Mouse (Mus musculus): ENCODE measurements around the gene Irf9. TPM values are rescaled to one million over a fixed set of nuclear protein-coding genes. Genes with fewer than 3 reads are reported as not detected.

The Irf9 gene
- 10 to 100 TPM; 41.1 to 56.8 TPM for total RNA-seq (2023)

DNA sequence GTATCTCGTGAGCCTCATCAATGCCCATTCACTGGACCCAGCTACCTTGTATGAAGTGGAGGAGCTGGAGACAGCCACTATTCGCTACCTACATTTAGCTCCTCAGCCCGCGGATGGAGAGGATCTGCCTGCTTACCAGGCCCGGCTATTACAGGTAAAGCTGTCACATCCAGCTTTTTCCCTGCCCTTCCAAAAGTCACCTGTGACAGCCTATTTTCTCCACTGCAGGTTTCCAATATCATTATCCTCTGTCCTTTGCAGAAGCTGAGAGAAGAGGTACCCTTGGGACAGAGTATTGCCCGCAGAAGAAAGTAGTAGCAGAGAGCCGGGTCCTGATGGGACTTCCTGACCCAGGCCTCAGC lies at the start of gene Irf9:
Gene Irf9, plus strand, starts transcription at position 301 of the 362 bp plus-strand sequence.

DNA sequence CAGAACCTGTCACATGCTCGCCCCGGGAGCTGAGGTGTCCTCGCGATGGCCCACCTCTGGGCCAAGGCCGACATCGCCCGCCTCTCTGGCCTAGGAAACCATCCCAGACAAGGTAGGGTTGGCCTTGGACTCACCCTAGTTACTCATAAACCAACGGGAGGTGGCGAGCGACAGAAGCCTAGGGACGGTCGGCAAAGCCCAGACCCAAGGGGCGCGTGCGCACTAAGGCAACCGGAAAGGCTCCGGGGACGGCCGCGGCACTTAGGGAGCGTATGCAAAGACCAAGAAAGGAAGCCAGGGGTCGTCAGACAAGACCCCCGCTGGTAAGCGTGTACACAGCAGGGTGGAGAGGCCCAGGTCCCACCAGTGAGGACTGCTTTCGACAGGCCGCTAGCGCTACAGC lies 43.6 kb upstream of the Irf9 start, which contains the start of gene Dcaf11:
Gene Dcaf11, plus strand, starts transcription at position 208 of the 403 bp plus-strand sequence.

DNA sequence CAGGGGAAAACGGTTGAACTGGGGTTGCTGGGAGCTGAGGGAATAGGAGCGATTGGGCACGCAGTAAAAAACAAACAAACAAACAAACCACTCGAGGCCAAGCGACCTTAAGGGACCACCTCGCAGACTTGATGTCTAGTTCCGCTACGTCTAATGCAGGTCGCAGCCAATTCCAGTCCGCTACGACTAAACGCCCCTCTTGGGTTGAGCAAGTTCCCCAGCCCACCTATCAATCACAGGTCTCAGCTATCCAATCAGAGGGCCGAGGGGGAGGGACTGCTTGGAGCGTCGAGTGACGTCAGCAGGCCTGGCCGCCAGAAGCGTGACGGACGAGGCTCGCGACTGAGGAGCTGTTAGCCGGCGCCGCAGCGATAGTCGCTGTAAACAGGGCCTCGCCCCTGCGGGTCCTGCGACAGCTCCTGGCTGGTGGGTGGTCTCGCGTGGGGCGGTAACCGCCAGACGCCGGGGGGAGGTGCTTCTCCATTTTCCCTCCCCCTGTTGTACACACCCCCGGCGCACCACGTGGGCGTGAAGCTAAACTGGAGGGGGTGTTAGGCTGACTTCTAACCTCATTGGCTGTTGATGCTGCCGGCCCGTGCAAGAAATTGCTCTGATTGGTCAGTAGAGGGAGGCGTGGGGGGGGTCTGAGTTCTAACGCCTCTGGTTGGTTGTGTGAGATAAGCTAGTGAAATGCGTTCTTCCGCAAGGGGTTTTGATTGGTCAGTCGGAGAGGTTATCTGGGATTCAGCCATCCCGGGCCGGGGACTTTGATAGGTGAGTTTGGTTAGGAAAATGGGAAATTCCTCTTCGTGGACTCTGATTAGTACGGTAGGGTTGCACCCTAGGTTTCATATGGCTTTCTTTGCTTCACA lies 42.9 kb upstream of the Irf9 start, which contains the start of gene A730061H03Rik:
Gene A730061H03Rik, minus strand, starts transcription at position 205 of the 872 bp plus-strand sequence.

DNA sequence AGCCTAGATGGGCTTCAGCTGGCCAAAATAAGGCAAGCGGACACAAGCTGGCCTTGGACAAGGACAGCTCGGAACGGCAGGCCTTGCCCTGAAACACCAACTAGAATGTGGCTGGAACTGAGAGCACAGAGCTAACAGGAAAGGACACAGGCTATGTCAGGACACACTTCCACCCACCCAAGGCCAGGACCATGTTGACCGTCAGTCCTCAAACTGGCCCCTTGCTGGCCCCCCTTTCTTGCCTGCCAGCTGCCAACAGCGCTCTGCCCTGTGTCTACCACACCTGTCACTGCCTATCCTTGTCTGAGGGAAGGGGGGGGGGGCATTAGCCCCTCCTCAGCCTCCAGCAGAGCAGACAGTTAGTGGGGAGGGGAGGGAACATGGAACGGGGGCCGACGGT lies 28.1 kb upstream of the Irf9 start, which contains the start of gene Fitm1:
Gene Fitm1, plus strand, starts transcription at position 316 of the 400 bp plus-strand sequence.

DNA sequence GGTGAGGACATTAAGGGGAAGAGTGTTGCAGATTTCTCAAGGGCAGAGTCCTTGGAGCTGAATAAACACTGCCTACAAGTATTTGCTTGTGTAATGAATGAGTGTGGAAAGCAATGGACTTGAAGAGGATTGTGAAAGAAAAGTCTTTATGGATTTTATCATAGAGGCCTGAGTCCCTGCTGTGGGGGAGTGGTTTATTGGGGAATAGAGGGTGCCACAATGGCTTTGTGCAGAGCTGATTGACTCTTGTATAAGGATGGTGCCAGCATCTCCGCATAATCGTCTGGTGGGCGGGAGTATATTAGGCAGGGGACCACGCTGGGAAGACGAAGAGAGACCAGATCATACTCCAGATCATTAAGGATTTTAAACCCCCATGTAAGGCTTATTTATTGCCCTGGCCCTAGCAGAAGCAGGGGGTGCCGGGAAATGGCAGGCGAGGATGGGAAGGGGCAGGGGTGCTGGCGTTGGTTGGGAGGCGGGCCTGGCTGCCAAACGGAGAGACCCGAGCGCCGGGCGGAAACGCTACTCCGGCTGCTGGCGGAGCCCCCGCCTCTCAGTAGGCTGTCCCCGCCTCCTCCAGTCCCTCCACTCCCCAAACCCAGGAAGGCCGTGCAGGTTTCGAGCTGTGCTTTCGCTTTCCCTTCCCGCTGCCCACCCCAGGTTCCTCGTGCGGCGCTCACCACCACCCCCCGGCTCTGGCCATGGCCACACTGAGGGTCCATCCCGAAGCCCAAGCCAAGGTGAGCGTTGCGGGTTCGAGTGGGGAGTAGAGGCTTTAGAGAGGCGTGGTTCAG lies 25.3 kb upstream of the Irf9 start, which contains the start of gene Psme1:
Gene Psme1, plus strand, starts transcription at position 253 of the 797 bp plus-strand sequence.

DNA sequence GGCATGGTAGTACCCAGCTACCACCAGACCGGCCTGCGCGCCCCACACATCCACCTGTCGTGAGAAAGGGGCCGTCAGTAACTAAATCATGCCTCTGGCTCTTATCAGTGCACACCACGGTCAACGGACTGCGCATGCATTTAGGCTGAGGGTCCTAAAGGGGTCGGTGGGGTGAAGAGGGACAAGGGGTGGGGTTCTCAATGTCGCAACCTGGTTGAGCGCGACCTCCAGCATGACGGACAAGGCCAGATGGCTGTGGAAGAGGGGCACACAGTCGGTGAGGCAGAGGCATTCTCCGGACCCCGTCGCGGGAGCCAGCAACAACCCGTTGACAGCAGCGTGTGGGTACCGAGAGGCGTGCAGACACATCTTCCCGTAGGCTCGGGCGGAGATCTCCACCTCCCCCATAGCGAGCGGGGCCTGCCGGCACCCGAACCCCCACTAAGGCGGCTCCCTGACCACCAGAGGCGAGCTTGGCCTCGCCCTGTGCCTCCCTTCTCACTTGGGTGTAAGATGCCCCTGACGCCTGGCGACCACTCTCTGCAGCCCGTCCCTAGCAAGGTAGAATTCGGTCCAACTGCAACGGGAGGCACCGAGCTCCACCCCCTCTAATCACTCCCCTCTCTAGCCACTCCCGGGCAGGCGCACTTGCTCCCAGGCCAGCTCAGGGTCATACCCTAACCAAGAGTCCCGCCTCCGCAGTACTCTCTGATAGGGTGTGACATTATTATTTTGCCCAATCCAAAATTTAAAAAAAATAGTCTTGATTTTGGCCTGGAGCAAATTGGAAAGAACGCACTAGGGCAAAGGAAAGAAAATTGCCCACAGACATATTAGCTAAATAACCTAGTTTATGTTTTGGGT lies 18.4 kb upstream of the Irf9 start, which contains the start of gene Emc9:
Gene Emc9, minus strand, starts transcription at position 601 of the 864 bp plus-strand sequence.

DNA sequence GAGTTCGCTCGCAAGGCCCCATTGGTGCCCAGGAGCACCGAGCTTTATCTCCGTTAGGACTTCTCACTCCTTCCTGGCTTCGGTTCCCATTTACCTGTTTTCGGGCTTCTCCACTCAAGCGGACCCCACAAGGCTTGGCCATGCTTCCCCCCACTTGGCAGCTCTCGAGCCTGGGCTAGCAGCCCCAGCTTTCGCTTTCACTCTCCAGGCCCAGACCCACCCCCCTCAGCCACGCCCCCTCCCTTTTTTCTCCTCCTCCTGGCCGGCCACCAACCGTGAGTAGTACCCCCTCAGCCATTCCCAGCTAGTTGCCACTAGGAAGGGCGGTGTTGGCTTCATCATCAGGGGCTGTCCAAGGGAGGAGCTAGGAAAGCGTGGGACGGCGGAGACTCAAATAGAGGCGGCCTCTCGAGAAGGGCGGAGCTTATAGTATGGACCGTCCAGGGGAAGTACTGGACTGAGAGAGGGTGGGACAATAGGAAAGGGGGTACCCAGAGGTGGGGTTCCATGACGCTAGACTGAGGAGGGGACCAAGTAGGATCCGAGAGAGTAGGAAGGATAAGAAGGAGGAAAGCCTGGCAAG lies 12.5 kb upstream of the Irf9 start, which contains the start of gene Psme2:
Gene Psme2, minus strand, starts transcription at position 366 of the 583 bp plus-strand sequence.

DNA sequence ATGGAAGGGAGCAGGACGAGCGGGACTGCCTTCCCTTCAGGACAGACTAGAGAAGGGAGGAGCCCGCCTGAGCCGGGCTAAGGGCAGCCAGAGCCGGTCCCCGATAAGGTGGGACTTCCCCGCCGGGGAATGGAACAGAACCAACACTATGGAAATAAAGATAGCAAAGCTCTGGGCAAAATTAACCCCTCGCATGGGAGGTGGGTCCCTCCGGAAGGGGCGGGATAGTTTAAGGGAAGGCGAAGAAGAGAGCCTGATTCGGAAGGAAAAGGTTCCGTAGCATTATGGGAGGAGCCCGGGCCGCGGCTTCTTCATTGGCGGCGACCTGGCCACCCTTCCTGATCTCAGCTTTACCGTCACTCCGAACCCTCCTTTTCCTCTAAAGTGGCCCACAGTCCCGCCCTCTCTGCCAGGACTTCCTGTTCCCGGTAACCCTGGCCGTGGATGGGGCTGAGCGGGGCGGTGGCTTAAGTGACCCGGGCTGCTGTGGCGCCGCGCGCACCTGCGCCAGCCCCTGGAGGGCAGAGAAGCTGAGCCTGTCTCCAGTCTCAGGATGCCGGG lies 12.0 kb upstream of the Irf9 start, which contains the start of gene Rnf31:
Gene Rnf31, plus strand, starts transcription at position 378 of the 561 bp plus-strand sequence.

DNA sequence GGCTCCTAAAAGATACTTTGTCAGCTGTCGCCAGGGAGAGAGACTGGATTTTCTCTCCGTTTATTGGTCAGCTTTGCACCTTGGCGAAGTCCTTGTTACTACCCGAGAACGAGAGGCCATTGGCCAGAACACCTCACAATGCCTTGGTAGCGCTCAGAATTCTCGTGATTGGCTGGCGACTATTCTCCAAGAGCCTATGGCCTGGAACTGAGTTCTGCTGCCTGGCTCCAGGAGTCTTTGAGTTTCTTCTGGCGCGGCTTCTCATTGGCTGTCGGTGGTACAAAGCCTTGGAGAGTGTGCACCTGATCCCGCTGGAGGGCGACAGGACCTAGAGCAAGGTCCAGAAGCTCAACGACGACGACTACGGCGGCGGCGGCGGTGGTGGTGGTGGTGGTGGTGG lies 14.5 kb downstream of the Irf9 start, which contains the start of gene Rec8:
Gene Rec8, plus strand, starts transcription at position 216 of the 400 bp plus-strand sequence.

DNA sequence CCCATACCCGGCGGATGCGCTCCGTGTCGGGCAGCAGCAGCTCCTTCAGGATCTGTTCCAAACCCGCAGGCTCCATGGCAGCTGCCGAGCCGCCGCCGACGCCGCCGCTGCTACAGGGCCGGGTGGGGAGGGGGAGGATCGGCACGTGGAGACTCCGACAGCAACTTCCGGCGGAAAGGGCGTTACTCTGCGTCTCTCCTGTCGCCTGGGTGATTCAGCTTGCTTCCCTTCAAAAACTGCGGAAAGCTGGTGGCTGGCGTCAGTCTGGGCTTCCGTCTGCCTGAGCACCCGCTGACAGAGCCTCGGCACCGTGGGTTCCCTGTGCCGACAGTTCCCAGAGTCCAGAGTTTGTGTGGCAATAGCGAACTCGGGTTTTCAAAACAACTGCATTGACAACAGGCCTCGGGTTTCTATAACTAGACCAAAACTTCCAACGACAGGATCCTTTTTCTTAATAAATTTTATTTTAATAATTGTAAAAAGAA lies 32.2 kb downstream of the Irf9 start, which contains the start of gene Ipo4:
Gene Ipo4, minus strand, starts transcription at position 435 of the 485 bp plus-strand sequence.

DNA sequence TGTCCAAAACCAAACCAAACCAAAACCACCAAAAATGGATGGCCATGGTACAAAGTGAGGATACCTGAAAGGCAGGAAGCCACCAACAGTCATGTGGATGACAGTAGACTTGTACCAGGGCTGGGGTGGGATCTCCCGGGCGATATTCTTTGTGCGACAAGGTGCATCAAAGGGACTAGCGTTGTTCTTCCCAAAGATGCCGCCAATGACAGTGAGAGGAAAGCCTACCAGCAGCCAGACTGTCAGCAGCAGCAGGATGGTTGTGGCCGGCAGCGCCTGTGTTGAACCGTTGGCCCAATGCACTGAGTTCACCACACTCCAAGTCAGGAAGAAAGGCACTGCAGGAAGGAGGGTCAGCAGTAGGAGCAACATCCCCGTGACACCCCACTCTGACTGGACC lies 34.4 kb downstream of the Irf9 start, which contains the start of gene Gm49378:
Gene Gm49378, minus strand, starts transcription at position 101 of the 400 bp plus-strand sequence.

DNA sequence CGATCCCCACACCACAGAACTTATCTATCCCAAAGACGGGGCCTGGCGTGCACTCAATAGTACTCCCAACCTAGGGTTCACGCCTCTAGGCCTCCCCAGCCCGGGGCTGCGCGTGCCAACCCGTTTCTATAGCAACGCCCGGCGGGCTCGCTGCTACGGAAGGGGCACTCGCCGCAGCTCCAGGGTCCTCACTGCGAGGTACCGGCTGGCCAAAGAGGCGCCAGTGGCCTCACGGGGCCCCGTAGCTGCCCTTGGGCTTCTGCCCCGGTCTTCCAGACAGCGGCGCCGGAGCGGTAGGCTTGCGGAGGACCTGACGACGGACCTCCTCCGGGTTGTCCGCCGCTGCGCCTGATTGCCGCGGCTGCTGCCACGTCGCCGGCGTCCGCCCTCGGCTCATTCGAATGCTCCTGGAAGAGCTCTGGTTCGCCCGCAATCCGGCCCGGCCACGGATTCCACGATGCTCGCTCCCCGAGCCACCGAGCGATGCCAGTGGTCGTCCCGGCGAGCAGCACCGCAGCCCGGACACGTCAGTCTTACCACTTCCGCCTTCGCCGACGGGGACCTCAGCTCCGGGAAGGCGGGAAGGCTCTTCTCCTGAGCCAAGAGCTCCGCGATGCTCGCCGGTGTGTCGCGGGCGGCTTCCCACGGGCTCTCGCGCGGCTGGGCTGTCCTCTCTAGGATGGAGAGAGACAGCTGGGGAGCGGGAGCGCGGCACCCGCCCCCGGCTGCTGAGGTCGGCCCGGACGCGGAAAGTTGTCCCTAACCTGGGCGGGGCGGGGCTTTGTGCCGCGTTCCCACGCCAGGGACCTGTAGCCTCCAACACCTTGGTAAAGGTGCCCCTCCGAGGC lies 39.9 kb downstream of the Irf9 start, which contains the start of gene Tm9sf1:
Gene Tm9sf1, minus strand, starts transcription at position 747 of the 848 bp plus-strand sequence.

DNA sequence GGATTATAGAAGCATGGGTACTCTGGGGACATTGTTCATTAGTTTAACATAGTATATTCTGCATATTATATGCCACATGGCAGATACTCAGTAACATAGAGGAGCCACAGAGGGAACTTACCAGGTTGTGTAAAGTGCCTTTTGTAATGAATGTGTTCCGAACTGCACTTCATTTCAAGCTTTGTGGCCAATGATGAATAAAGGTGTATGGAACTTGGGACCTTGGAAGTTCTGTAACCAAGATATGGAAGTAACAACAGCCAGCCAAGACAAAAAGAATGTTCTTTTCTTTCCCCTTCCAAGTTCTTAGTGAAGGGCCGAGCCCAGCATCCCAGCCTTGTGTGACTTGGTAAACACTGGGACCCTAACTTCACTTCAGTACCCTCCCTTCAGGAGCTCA lies 46.5 kb downstream of the Irf9 start, which contains the start of gene Tssk4:
Gene Tssk4, plus strand, starts transcription at position 301 of the 400 bp plus-strand sequence.

Other genes starting within 250 kb of the Irf9 start
- gene Dhrs4, start 124.8 kb upstream of the Irf9 start, total RNA-seq (2023): 10 to 100 TPM; 14.0 to 26.8 TPM
- under 1 TPM; 0.11 to 0.35 TPM for gene Carmil3, start 112.9 kb upstream of the Irf9 start, total RNA-seq (2023)
- not detected for gene Cpne6, start 93.1 kb upstream of the Irf9 start, total RNA-seq (2023)
- not detected for gene Nrl, start 78.6 kb upstream of the Irf9 start, total RNA-seq (2023)
- 10 to 100 TPM; 28.8 to 36.8 TPM for gene Pck2, start 63.3 kb upstream of the Irf9 start, total RNA-seq (2023)
- 10 to 100 TPM; 48.3 to 50.3 TPM for gene Dcaf11, start 43.6 kb upstream of the Irf9 start, total RNA-seq (2023)
- 10 to 100 TPM in 1 of 2 experiments, 1 to 10 TPM in 1; 8.6 to 10.4 TPM for gene A730061H03Rik, start 43.2 kb upstream of the Irf9 start, total RNA-seq (2023)
- not detected for gene Fitm1, start 28.0 kb upstream of the Irf9 start, total RNA-seq (2023)
- 100 to 1,000 TPM; 144 to 155 TPM for gene Psme1, start 25.4 kb upstream of the Irf9 start, total RNA-seq (2023)
- 1 to 10 TPM; 4.9 to 6.6 TPM for gene Emc9, start 18.3 kb upstream of the Irf9 start, total RNA-seq (2023)
- gene Psme2, start 12.5 kb upstream of the Irf9 start, total RNA-seq (2023): 100 to 1,000 TPM; 191 to 193 TPM
- gene Rnf31, start 11.9 kb upstream of the Irf9 start, total RNA-seq (2023): 10 to 100 TPM; 51.6 to 55.7 TPM
- 1 to 10 TPM; 1.2 to 3.1 TPM for gene Rec8, start 14.5 kb downstream of the Irf9 start, total RNA-seq (2023)
- gene Ipo4, start 32.4 kb downstream of the Irf9 start, total RNA-seq (2023): 10 to 100 TPM; 12.2 to 12.4 TPM
- gene Gm49378, start 34.3 kb downstream of the Irf9 start, total RNA-seq (2023): 1 to 10 TPM in 1 of 2 experiments, under 1 TPM in 1; 0.31 to 1.2 TPM
- 10 to 100 TPM; 34.3 to 37.8 TPM for gene Tm9sf1, start 40.2 kb downstream of the Irf9 start, total RNA-seq (2023)
- gene Tssk4, start 46.6 kb downstream of the Irf9 start, total RNA-seq (2023): 1 to 10 TPM; 2.0 to 3.4 TPM
- 10 to 100 TPM; 15.9 TPM for gene Mdp1, start 56.9 kb downstream of the Irf9 start, total RNA-seq (2023)
- 10 to 100 TPM; 14.6 to 15.9 TPM for gene Gmpr2, start 68.4 kb downstream of the Irf9 start, total RNA-seq (2023)
- 100 to 1,000 TPM; 178 to 185 TPM for gene Nedd8, start 68.6 kb downstream of the Irf9 start, total RNA-seq (2023)
- 10 to 100 TPM; 60.2 to 61.1 TPM for gene Tinf2, start 78.2 kb downstream of the Irf9 start, total RNA-seq (2023)
- gene Tgm1, start 110.4 kb downstream of the Irf9 start, total RNA-seq (2023): 1 to 10 TPM; 1.3 to 2.2 TPM
- 10 to 100 TPM; 21.0 to 23.4 TPM for gene Rabggta, start 118.7 kb downstream of the Irf9 start, total RNA-seq (2023)
- 10 to 100 TPM; 57.3 to 62.3 TPM for gene Dhrs1, start 142.1 kb downstream of the Irf9 start, total RNA-seq (2023)
- 10 to 100 TPM; 14.8 to 20.7 TPM for gene Nop9, start 142.1 kb downstream of the Irf9 start, total RNA-seq (2023)
- under 1 TPM; 0.33 to 0.57 TPM for gene Cideb, start 154.9 kb downstream of the Irf9 start, total RNA-seq (2023)
- gene Ltb4r2, start 157.9 kb downstream of the Irf9 start, total RNA-seq (2023): under 1 TPM; 0.55 to 0.61 TPM
- gene Ltb4r1, start 162.4 kb downstream of the Irf9 start, total RNA-seq (2023): 100 to 1,000 TPM; 205 to 213 TPM
- gene Adcy4, start 180.5 kb downstream of the Irf9 start, total RNA-seq (2023): under 1 TPM; 0.29 to 0.77 TPM
- 10 to 100 TPM; 32.4 to 37.6 TPM for gene Ripk3, start 185.3 kb downstream of the Irf9 start, total RNA-seq (2023)
- gene Nfatc4, start 219.6 kb downstream of the Irf9 start, total RNA-seq (2023): not detected